Mouse (Mus musculus): ENCODE results near the gene Grin3a.
A peak's percentile ranks its signal among the peaks of the same experiment; 100 is the strongest.
"Not testable (repeated sequence)": the region's sequence is repeated elsewhere in the genome, so short reads cannot be mapped to it uniquely, and the experiment has no call there.

Grin3a gene

DNA sequence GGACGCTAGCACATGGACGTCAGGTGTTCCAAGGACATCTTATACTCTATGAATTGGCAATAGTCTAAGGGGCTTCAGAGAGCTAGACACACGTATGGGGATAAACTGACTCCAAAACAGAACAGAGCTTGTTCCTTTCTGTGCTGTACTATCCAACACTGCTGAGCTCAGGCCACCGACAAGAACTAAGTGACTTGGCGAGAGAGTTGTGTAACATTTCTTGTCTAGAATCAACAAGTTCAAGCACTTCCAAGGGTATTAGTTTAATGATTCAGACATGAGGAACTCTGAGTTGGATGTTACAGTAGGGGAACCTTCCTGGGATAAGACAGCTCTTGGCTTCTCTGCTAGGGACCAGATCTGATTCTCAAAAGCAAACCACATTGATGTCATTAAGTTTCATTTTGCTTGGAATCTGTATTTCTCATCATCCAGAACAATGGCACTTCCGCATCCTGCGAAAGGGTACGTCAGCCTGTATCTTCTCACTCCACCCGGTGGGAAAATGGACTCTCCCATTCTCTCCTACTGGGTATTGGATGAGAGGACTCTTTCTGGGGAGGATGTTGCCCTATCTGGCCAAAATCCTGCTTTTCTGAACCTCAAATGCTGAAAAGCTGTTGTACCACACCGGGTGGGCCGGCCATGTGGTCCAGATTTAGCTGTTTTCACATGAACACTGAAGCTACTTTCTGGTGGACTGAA, 165.2 kb downstream of the Grin3a start:
- no peak for DNase-seq (ENCODE audit: low spot score)

DNA sequence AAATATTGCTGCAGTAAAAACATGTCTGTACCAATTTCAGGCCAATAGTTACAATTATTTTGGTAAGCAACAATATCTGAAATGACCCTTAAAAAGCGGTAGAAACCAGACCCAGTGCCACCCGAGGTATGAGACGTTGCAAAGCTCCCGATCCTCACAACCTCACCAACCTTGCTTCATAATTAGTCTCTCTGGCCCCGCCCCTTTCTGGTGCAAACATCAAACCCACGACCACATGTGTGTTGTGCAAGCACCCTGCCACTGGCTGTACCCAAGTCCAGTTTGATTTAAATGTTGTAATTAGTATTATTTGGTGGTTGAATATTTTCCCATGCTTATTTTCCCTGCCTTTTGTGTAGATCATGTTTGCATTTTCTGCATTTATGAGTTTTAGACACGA, 168.8 kb downstream of the Grin3a start:
- DNase-seq (ENCODE audit: low spot score): no peak

DNA sequence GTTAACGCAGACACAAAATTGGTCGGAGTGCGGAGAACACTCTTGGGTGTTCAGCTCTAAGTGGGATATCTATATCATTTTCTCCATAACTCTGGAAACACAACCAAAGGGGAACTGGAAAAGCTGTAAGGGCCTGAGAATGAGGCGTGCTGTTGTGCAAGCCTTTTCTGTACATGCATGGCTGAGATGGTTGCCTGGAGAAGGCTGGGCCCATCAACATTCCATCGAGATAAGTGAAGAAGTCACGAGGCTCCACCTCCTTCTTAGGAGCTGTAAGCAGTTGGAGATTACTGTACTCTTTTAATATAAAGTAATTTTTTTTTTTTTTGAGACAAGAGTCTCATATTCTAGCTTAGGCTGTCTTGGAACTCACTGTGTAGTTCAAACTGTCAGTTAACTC, 169.5 kb downstream of the Grin3a start:
- no peak for DNase-seq (ENCODE audit: low spot score)

DNA sequence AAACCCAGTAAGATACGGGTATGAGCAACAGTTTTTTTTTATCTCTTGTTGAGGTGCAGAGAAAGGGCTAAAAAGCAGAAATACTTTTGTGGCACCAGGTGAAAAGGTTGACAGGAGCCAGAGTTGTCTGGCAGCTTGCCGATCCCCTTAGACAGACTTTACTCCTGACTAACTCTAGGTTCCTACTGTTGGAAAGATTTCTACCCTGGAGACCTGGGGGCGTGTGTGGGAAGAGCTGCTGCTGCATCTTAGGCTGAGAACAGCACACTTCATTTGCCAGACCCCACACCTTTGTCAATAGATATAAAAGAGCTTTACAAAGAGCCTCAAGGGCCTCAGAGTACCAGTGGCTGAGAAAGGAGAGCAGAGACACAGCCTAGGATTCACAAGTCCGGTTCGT, 180.7 kb downstream of the Grin3a start:
- no peak for DNase-seq (ENCODE audit: low spot score)

DNA sequence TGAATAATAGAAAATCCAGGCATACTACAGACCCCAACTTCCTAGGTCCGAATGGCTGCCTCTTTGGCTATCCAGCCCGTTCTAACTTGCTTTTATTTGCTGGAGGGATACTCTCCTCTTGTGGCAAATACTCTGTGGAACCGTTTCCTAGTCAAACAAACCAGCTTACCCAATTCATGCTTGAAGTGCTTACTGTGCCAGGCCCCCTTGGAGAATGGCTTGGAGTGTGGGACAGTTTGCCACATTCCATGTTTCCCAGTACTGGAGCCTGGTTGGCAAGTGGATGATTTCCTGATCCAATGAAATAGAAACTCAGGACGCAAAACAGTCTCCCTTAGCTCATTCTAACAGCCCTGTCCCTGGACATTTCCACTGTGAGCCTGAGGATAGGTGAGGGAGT, 183.3 kb downstream of the Grin3a start:
- DNase-seq (ENCODE audit: low spot score): no peak

DNA sequence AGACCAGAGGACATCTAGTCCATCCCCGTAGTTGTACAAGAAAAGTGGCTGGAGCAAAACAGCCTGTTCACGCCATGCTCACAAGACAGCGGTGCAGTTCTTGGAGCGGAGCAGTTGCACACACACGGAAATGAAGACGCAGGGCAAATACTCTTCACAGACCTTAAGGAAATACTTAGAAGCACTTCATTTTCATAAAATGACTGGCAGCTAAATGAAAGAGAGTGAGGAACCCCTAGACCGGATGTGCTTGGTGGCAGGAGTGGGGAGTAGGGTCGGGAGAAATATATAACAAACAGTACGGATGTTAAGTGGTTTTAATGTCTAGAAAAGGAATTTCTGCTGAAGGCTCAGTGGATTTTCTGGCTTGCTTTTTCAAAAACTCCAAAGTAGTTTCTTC, 183.9 kb downstream of the Grin3a start:
- no peak for DNase-seq (ENCODE audit: low spot score)

DNA sequence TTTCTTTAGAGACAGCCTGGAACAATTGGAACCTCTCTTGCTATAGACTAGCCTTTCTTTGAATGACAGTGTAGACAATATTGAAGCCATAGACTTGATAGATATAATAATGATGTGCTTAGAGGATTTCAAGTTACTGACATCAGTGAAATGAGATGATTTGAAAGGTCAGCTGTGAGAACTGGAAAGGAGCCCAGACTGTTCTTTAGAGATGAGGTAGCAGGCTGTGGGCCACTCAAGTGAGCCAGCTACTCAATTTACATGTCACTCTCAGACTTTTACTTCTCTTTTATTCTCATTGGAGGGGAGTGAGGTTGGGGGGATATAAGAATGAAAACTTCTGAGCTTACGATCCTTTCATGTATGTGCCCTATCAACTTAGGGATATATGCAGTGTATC, 186.1 kb downstream of the Grin3a start:
- no peak for DNase-seq (ENCODE audit: low spot score)

DNA sequence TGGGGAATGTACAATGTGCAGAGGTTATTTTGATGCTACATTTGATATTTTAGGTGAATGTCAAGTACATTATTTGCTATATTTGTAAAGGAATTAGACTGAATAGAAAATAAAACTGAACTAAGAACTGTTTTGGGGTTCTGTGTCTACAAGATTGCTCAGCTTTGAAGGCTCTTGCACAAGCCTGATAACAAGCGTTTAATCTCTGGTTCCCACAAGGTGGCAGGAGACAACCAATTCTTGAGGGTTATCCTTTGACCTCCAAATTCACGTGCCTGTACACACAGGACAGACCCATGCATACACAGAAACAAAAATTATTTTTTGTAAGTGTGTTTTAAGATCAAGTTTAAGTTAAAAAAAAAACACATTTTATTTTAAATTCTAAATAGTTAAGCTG, 205.6 kb downstream of the Grin3a start:
- DNase-seq (ENCODE audit: low spot score): no peak

DNA sequence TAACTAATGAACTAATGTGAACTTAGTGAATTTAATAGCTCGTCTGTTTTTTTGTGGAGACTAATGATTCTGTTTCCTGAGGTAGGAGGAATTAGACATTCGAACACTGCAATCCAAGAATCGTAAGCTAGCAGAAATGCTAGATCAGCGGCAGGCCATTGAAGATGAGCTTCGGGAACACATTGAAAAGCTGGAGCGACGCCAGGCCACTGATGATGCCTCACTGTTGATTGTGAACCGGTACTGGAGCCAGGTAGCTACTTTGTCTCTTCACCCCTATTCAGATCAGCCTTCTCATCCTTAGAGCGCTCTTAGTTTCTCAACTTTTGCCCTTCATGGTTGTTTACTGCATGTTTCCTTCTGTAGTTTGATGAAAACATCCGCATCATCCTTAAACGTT, 207.7 kb downstream of the Grin3a start:
- DNase-seq (ENCODE audit: low spot score): no peak

DNA sequence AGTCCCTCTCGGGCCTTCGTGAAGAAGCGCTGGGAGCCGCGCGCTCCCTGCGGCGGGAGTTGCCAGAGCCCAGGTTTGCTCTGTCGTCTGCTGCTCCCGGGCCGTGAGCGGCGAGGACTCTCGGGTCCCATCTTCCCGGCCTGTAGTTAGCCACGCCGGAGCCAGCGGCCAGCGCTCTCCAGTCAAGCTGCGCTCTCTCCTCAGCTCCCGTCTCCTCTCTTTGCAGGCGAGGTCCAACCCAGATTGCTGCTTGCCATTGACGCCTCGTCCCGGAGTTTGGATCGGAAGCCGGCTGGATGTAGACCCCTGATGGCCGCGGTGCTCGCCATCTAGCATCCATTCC, 213.4 kb downstream of the Grin3a start:
- DNase-seq (ENCODE audit: low spot score): no peak

DNA sequence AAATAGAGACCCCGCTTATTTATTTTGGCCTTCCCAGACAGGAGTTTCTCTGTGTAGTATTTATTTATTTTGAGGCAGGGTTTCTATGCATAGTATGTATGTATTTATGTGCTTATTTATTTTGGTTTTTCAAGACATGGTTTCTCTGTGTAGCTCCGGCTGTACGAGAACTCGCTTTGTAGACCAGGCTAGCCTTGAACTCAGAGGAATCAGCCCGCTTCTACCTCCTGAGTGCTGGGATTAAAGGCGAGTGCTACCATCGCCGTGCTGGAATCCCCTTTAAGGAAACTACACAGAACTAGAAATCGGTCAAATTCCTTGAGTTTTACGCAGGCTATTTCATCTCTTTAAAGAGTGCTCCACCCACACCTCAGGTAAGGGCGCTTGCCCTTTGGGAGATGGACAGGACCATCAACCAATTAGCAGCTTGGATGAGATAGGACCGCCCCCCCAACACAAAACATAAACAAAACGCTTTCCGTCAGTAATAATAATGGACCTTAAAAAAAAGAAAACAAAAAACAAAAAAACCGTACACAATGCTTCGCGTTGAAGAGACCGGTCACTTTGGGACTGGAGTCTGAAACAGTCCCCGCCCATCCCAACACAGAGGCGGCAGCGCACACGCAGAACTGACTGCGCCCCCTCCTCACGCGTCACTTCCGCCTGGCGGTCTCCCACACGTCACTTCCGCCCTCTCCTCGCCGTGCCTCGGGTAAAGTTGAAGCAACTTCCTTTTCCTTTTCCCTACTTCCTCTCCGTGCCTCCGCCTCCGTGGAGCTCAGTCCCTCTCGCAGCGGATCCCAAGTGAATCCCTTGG, 214.0 kb downstream of the Grin3a start, which contains the start of gene Rnf20:
Gene Rnf20 (plus strand): TSS at position 688 of the 820 bp plus-strand sequence.
- DNase-seq (ENCODE audit: low spot score): peak; percentile 96

DNA sequence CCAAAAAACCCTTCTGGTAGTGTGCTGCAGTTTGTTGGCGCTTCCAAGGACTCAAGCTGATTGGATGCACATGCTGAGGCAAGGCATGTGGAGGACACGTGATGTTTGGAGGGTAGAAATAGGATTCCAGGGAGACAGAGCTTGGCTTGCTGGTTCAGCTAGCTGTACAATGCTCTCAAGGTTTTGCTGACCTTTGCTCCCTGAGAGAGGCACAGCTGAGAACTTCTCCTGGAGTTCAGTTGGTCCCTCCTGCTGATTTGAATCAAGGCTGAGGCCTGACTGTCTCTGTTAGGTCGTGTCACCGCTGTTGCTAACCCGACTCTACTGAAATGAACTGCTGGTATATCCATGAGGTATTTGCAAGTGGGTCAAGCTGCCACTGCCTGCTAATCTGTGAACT, 216.6 kb downstream of the Grin3a start:
- DNase-seq (ENCODE audit: low spot score): no peak

DNA sequence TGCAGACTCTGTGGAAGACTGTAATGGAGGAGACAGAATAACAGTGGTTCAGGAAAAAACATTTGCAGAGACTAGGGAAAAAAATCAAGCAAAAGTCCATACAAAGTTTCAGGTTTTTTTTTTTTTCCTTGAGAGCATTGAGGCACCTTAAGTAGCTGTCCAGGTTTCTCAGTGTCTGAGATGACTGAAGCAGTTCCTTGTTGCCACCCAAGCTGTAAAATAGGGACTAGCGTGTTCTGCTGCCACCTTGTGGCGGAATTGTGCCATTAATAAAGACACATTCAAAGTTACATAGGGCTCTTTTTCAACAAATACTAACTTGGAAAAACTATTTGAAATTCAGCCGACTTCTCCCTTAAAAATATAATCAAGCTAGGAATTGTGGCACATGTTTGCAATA, 218.6 kb downstream of the Grin3a start:
- DNase-seq (ENCODE audit: low spot score): peak; percentile 31

DNA sequence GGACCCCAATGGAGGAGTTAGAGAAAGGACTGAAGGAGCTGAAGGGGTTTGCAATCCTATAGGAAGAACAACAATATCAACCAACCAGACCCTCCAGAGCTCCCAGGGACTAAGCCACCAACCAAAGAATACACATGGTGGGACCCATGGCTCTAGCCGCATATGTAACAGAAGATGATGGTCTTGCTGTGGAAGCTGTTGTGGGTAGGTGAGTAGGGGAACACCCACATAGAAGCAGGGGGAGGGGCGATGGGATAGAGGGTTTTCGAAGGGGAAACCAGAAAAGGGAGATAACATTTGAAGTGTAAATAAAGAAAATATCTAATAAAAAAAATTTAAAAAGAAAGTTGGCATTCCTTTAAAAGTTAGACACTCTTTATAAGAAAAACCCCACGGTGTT, 220.6 kb downstream of the Grin3a start:
- DNase-seq (ENCODE audit: low spot score): not testable (repeated sequence)

DNA sequence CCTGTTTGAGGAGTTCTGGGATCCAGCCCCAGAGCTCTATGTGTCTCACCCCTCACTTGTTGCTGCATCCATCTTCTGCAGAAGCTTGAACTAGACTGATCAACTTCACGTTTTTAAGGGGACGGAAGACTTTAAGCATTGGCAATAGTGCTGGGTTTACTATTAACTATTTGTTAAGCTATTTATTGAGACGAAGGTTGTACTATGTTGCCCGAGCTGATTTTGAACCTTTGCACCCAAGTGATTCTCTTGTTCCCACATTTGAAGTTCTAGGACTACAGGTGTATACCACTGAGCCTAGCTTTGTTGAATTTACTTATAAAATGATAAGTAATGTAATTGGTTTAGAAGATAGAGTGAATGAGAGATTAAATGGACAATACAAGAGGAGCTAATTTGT, 221.6 kb downstream of the Grin3a start:
- no peak for DNase-seq (ENCODE audit: low spot score)

DNA sequence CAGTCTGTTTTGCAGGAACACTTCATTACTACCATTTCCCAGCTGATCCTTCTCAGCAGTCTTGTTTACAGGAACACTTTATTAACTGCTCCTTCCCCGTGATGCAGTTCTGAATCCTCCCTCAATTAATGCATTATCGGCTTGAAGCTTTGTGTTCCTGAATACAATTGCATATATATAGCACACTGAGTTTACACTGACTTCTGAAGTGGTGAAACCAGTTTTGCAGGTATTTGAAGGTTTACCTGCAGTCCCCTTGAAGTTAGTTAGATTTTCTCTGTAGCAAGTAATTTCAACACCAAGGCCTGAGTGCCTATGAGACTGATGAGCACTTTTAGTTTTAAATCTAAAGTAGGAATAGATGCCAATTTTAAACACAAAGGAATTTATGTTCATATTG, 223.3 kb downstream of the Grin3a start:
- DNase-seq (ENCODE audit: low spot score): no peak

DNA sequence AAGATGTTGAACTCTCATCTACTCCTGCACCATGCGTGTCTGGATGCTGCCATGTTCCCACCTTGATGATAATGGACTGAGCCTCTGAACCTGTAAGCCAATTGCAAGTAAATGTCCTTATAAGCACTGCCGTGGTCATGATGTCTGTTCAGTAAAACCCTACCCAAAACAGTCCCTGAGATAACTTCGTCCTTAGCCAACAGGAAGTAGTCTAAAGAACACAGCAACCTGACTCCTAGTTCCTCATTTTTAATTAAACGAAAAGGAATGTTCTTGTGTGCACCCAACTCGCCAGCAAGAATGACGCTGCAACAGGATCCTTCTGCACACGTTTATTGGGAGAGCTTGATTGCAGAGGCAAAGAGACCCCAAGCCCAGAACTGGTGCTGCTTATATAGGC, 225.7 kb downstream of the Grin3a start:
- not testable (repeated sequence) for DNase-seq (ENCODE audit: low spot score)

DNA sequence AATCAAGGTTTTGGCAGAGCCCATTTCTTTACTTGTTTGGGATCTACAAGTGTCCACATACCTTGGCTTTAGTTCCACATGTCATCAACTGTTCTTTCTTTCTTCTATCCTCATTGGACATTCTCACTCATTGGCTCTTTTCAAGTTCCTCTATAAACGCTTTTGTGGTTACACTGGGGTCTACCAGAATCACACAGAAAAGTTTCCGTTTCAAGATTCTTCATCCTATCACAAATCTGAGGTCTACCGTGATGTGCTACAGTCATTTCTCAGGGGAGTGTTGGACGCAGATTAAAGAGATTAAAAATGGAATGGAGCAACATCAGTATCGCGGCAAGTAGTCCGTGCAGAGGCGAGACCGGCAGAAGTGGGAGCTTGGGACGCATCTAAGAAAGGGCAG, 228.6 kb downstream of the Grin3a start:
- DNase-seq (ENCODE audit: low spot score): no peak

Data from testis, postnatal 14 days (tissue).